Mouse (Mus musculus): Measurements from ENCODE around the gene Lpar3. TPM values are rescaled to one million over a fixed set of nuclear protein-coding genes. Genes with fewer than 3 reads are reported as not detected.

Gene Lpar3
- total and polyA plus RNA-seq, 3 experiments = 0.11 TPM; not detected in 2

- Histone ChIP-seq H3K36me3 (replicated peaks) (no peaks in the 10 kb centered on the region), H3K4me1 (ENCODE audit: insufficient read depth, low read depth, low read length) (no peaks in the 10 kb centered on the region), H3K27me3 (ENCODE audit: insufficient read depth, low read length) (no peaks in the 10 kb centered on the region), H3K4me3 (ENCODE audit: low read depth, low read length) (no peak overlapping the region), H3K9me3 (replicated peaks) (no peaks in the 10 kb centered on the region)
- TF ChIP-seq TAL1 (conservative IDR thresholded peaks at IDR 0.05; ENCODE audit: low read depth, low read length) (no peak), GATA1 (IDR thresholded peaks at IDR 0.05; ENCODE audit: borderline replicate concordance, low read length) (no peak), CTCF (IDR thresholded peaks at IDR 0.05; ENCODE audit: low read depth, low read length) (no peak), POLR2AphosphoS5 (IDR thresholded peaks at IDR 0.05; ENCODE audit: insufficient replicate concordance, low read depth, low read length) (no peak), GATA2 (IDR thresholded peaks at IDR 0.05; ENCODE audit: borderline replicate concordance, low read depth, low read length) (no peak)
- DNase-seq (ENCODE audit: low spot score) (no peak), ATAC-seq (ENCODE audit: extremely low read depth, insufficient number of reproducible peaks, low FRiP score, poor library complexity, severe bottlenecking) (no peak)
These were observed 24.5 kb upstream of the Lpar3 start for GRCm38 (mm10) chr3:146196301-146196700.

- H3K4me3 ChIP-seq (ENCODE audit: low read depth, low read length) = no peak overlapping the region
- H3K27me3 ChIP-seq (ENCODE audit: insufficient read depth, low read length) = no peaks in the 10 kb centered on the region
- no peak for ATAC-seq (ENCODE audit: extremely low read depth, insufficient number of reproducible peaks, low FRiP score, poor library complexity, severe bottlenecking)
- H3K4me1 ChIP-seq (ENCODE audit: insufficient read depth, low read depth, low read length) = no peaks in the 10 kb centered on the region
- H3K36me3 ChIP-seq (replicated peaks) = no peaks in the 10 kb centered on the region
- TF ChIP-seq GATA1 (IDR thresholded peaks at IDR 0.05; ENCODE audit: borderline replicate concordance, low read length) (no peak), POLR2AphosphoS5 (IDR thresholded peaks at IDR 0.05; ENCODE audit: insufficient replicate concordance, low read depth, low read length) (no peak), TAL1 (conservative IDR thresholded peaks at IDR 0.05; ENCODE audit: low read depth, low read length) (no peak), GATA2 (IDR thresholded peaks at IDR 0.05; ENCODE audit: borderline replicate concordance, low read depth, low read length) (no peak), CTCF (IDR thresholded peaks at IDR 0.05; ENCODE audit: low read depth, low read length) (no peak)
- no peaks in the 10 kb centered on the region for H3K9me3 ChIP-seq (replicated peaks)
- DNase-seq (ENCODE audit: low spot score) = no peak
These were observed 23.7 kb upstream of the Lpar3 start for GRCm38 (mm10) chr3:146196780-146197743.

- no peaks in the 10 kb centered on the region for H3K9me3 ChIP-seq (replicated peaks)
- no peaks in the 10 kb centered on the region for H3K36me3 ChIP-seq (replicated peaks)
- TF ChIP-seq GATA2 (IDR thresholded peaks at IDR 0.05; ENCODE audit: borderline replicate concordance, low read depth, low read length) (no peak), GATA1 (IDR thresholded peaks at IDR 0.05; ENCODE audit: borderline replicate concordance, low read length) (no peak), TAL1 (conservative IDR thresholded peaks at IDR 0.05; ENCODE audit: low read depth, low read length) (no peak), CTCF (IDR thresholded peaks at IDR 0.05; ENCODE audit: low read depth, low read length) (no peak), POLR2AphosphoS5 (IDR thresholded peaks at IDR 0.05; ENCODE audit: insufficient replicate concordance, low read depth, low read length) (no peak)
- no peaks in the 10 kb centered on the region for H3K4me1 ChIP-seq (ENCODE audit: insufficient read depth, low read depth, low read length)
- H3K27me3 ChIP-seq (ENCODE audit: insufficient read depth, low read length) = no peaks in the 10 kb centered on the region
- DNase-seq (ENCODE audit: low spot score) (no peak), ATAC-seq (ENCODE audit: extremely low read depth, insufficient number of reproducible peaks, low FRiP score, poor library complexity, severe bottlenecking) (no peak)
- H3K4me3 ChIP-seq (ENCODE audit: low read depth, low read length) = no peak overlapping the region
These were observed 23.0 kb upstream of the Lpar3 start for GRCm38 (mm10) chr3:146197785-146198184.

GRCm38 (mm10) chr3:146198803-146199481 lies 21.8 kb upstream of the Lpar3 start:
- H3K36me3 ChIP-seq (replicated peaks) = no peaks in the 10 kb centered on the region
- DNase-seq (ENCODE audit: low spot score) (no peak), ATAC-seq (ENCODE audit: extremely low read depth, insufficient number of reproducible peaks, low FRiP score, poor library complexity, severe bottlenecking) (no peak)
- no peak overlapping the region for H3K4me3 ChIP-seq (ENCODE audit: low read depth, low read length)
- H3K4me1 ChIP-seq (ENCODE audit: insufficient read depth, low read depth, low read length) = no peaks in the 10 kb centered on the region
- H3K27me3 ChIP-seq (ENCODE audit: insufficient read depth, low read length) = no peaks in the 10 kb centered on the region
- no peaks in the 10 kb centered on the region for H3K9me3 ChIP-seq (replicated peaks)
- TF ChIP-seq GATA1 (IDR thresholded peaks at IDR 0.05; ENCODE audit: borderline replicate concordance, low read length) (no peak), GATA2 (IDR thresholded peaks at IDR 0.05; ENCODE audit: borderline replicate concordance, low read depth, low read length) (no peak), CTCF (IDR thresholded peaks at IDR 0.05; ENCODE audit: low read depth, low read length) (no peak), POLR2AphosphoS5 (IDR thresholded peaks at IDR 0.05; ENCODE audit: insufficient replicate concordance, low read depth, low read length) (no peak), TAL1 (conservative IDR thresholded peaks at IDR 0.05; ENCODE audit: low read depth, low read length) (no peak)

DNA sequence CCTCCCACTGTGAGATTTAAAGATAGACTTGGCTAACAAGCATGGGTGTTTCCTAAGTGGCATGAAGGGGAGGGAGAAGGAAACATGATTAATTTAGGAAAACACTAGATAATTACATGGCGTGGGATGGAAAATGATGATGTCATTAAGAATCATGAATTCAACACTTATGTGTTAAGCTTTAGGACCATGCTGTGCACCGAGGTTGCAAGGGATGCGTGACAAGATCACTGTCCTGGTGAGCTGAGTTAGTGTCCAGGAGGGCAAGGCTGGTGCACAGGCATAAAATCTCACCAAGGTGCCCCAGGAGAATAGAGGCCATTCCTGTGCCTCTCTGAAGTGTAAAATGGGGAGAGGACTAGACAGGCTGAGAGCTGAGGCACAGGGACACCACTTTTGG lies 21.3 kb upstream of the Lpar3 start:
- TF ChIP-seq CTCF (IDR thresholded peaks at IDR 0.05; ENCODE audit: low read depth, low read length) (no peak), POLR2AphosphoS5 (IDR thresholded peaks at IDR 0.05; ENCODE audit: insufficient replicate concordance, low read depth, low read length) (no peak), TAL1 (conservative IDR thresholded peaks at IDR 0.05; ENCODE audit: low read depth, low read length) (no peak), GATA1 (IDR thresholded peaks at IDR 0.05; ENCODE audit: borderline replicate concordance, low read length) (no peak), GATA2 (IDR thresholded peaks at IDR 0.05; ENCODE audit: borderline replicate concordance, low read depth, low read length) (no peak)
- no peaks in the 10 kb centered on the region for H3K27me3 ChIP-seq (ENCODE audit: insufficient read depth, low read length)
- no peak overlapping the region for H3K4me3 ChIP-seq (ENCODE audit: low read depth, low read length)
- ATAC-seq (ENCODE audit: extremely low read depth, insufficient number of reproducible peaks, low FRiP score, poor library complexity, severe bottlenecking) = no peak
- no peaks in the 10 kb centered on the region for H3K36me3 ChIP-seq (replicated peaks)
- H3K9me3 ChIP-seq (replicated peaks) = no peaks in the 10 kb centered on the region
- no peak for DNase-seq (ENCODE audit: low spot score)
- no peaks in the 10 kb centered on the region for H3K4me1 ChIP-seq (ENCODE audit: insufficient read depth, low read depth, low read length)

DNA sequence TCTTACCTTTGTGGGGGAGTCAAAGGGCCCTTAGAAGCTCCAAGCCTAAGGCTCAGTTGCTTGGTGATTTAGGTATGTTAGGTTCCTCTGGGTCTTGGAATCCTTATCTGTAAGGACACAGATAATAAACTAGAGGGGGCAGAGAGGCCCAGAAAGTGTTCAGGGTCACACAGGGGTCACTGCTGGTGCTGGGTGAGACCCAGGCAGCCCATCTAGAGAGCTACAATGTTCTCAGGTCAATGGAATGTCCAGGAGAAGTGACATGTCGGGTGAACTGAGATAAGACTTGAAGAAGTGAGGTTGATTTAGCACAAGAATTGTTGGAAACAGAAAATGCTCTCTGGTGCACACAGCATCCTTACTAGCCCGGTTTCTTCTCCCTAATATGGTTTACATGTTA lies 16.4 kb upstream of the Lpar3 start:
- H3K27me3 ChIP-seq (ENCODE audit: insufficient read depth, low read length) = no peaks in the 10 kb centered on the region
- no peaks in the 10 kb centered on the region for H3K9me3 ChIP-seq (replicated peaks)
- DNase-seq (ENCODE audit: low spot score) (no peak), ATAC-seq (ENCODE audit: extremely low read depth, insufficient number of reproducible peaks, low FRiP score, poor library complexity, severe bottlenecking) (no peak)
- H3K4me1 ChIP-seq (ENCODE audit: insufficient read depth, low read depth, low read length) = no peaks in the 10 kb centered on the region
- no peak overlapping the region for H3K4me3 ChIP-seq (ENCODE audit: low read depth, low read length)
- TF ChIP-seq TAL1 (conservative IDR thresholded peaks at IDR 0.05; ENCODE audit: low read depth, low read length) (no peak), CTCF (IDR thresholded peaks at IDR 0.05; ENCODE audit: low read depth, low read length) (no peak), GATA1 (IDR thresholded peaks at IDR 0.05; ENCODE audit: borderline replicate concordance, low read length) (no peak), GATA2 (IDR thresholded peaks at IDR 0.05; ENCODE audit: borderline replicate concordance, low read depth, low read length) (no peak), POLR2AphosphoS5 (IDR thresholded peaks at IDR 0.05; ENCODE audit: insufficient replicate concordance, low read depth, low read length) (no peak)
- no peaks in the 10 kb centered on the region for H3K36me3 ChIP-seq (replicated peaks)
